Mouse (Mus musculus): ENCODE data around the gene Srsf4. TPM values are rescaled to one million over a fixed set of nuclear protein-coding genes. Genes with fewer than 3 reads are reported as not detected.

The Srsf4 gene
- total RNA-seq, 2 experiments from 2014 or later: 65.9 to 68.7 TPM

Other genes starting within 250 kb of the Srsf4 start
- gene Ptpru, start 35.3 kb upstream of the Srsf4 start, total RNA-seq (2021): 10 to 100 TPM; 27.0 to 33.8 TPM
- gene Mecr, start 30.1 kb upstream of the Srsf4 start, total RNA-seq (2021): 100 to 1,000 TPM; 144 to 154 TPM
- 1 to 10 TPM; 7.4 to 9.4 TPM for gene Tmem200b, start 48.2 kb downstream of the Srsf4 start, total RNA-seq (2021)
- under 1 TPM; 0.15 to 0.55 TPM for gene Gm10300, start 201.1 kb downstream of the Srsf4 start, total RNA-seq (2021)
- 10 to 100 TPM; 77.8 to 79.6 TPM for gene Epb41, start 201.7 kb downstream of the Srsf4 start, total RNA-seq (2021)

Data from adrenal gland, postnatal 10 days (tissue).